ENCODE assay signal across 22 mouse cellular contexts in genomic region chr10:70140414-70140813, GRCm38 (mm10). TPM values are rescaled to one million over a fixed set of nuclear protein-coding genes. Genes with fewer than 3 reads are reported as not detected.
DNase-seq lines count a peak whose midpoint lies in the region; ATAC-seq lines count a peak whose summit lies in the region.
"Had no signal": no experiment of that assay in that cellular context is flagged by ENCODE, and none has a peak within 500 bp of the region (broad histone marks: within the 10 kb centered on the region; RNA-seq: fewer than 3 reads in every experiment).

No protein-coding gene starts in this region.

- peaks cover 3% of the 10 kb centered on the region; the same call in 1 of the 2 replicates for H3K9me3 ChIP-seq in hindbrain, embryonic 10.5 days
- H3K9me3 ChIP-seq in hindbrain, embryonic 12.5 days (replicated peaks) = no peaks in the 10 kb centered on the region
- H3K9me3 ChIP-seq in liver, embryonic 13.5 days (replicated peaks) = no peaks in the 10 kb centered on the region
- H3K9me3 ChIP-seq in forebrain, embryonic 12.5 days = no peaks in the 10 kb centered on the region
- H3K9me3 ChIP-seq: forebrain, embryonic 15.5 days; hindbrain, embryonic 13.5 days; kidney, embryonic 15.5 days; midbrain, embryonic 15.5 days had no signal

- no peak overlapping the region for H3K4me2 ChIP-seq in hindbrain, embryonic 12.5 days (replicated peaks)
- H3K4me2 ChIP-seq in liver, embryonic 13.5 days = peak overlapping the region; percentile 13; the same call in 1 of the 2 replicates
- no peak overlapping the region for H3K4me2 ChIP-seq in forebrain, embryonic 12.5 days
- H3K4me2 ChIP-seq: forebrain, embryonic 15.5 days; hindbrain, embryonic 13.5 days; kidney, embryonic 15.5 days; limb, embryonic 12.5 days; midbrain, embryonic 15.5 days had no signal

- H3K4me1 ChIP-seq in hindbrain, embryonic 10.5 days (replicated peaks) = peaks cover 27% of the 10 kb centered on the region
- H3K4me1 ChIP-seq in hindbrain, embryonic 12.5 days = peaks cover 23% of the 10 kb centered on the region
- peaks cover 42% of the 10 kb centered on the region for H3K4me1 ChIP-seq in liver, embryonic 13.5 days (replicated peaks)
- H3K4me1 ChIP-seq in forebrain, embryonic 12.5 days = peaks cover 25% of the 10 kb centered on the region
- H3K4me1 ChIP-seq: limb, embryonic 12.5 days had no signal

- H3K36me3 ChIP-seq in hindbrain, embryonic 10.5 days = peaks cover 35% of the 10 kb centered on the region
- H3K36me3 ChIP-seq in hindbrain, embryonic 12.5 days = peaks cover 14% of the 10 kb centered on the region
- H3K36me3 ChIP-seq in liver, embryonic 13.5 days = peaks cover 28% of the 10 kb centered on the region
- H3K36me3 ChIP-seq in forebrain, embryonic 12.5 days (replicated peaks) = peaks cover 18% of the 10 kb centered on the region

- ATAC-seq in hindbrain, embryonic 12.5 days (ENCODE audit: low FRiP score) = no peak
- ATAC-seq in erythroid progenitor cell, adult 5-6 weeks (replicated peaks; ENCODE audit: low FRiP score, poor library complexity, severe bottlenecking) = peak; percentile 78
- peak; percentile 90 for ATAC-seq in liver, embryonic 13.5 days (ENCODE audit: low read depth)
- ATAC-seq in megakaryocyte-erythroid progenitor cell, adult 5-6 weeks (replicated peaks; ENCODE audit: low FRiP score, low TSS enrichment, poor library complexity, severe bottlenecking) = peak; percentile 64
- ATAC-seq in forebrain, embryonic 12.5 days (ENCODE audit: low FRiP score) = no peak
- ATAC-seq: forebrain, embryonic 15.5 days; inflammation-experienced regulatory T-cells, adult 6 months; midbrain, embryonic 15.5 days had no signal

- DNase-seq in hindbrain, embryonic 10.5 days (ENCODE audit: low spot score) = no peak
- peak; percentile 58 for DNase-seq in liver, embryonic 13.5 days
- DNase-seq in lung, adult 18-20 months = no peak
- no peak for DNase-seq in right cerebral cortex, postnatal 25 days
- DNase-seq: adrenal gland, postnatal 36 days; B cell, adult 2 months; cerebellum, adult 8-10 months; gastrocnemius, postnatal 25 days; retina, postnatal 1 day; right cerebral cortex, postnatal 4 days; thymus, postnatal 14 days had no signal

- WGBS in hindbrain, embryonic 10.5 days = 94% methylated on average over 12 of the region's 12 CpGs
- 91% methylated on average over 12 of the region's 12 CpGs for WGBS in hindbrain, embryonic 12.5 days
- WGBS in liver, embryonic 13.5 days (ENCODE audit: insufficient replicate concordance) = 38% methylated on average over 12 of the region's 12 CpGs
- WGBS in forebrain, embryonic 12.5 days = 93% methylated on average over 12 of the region's 12 CpGs

- H3K27me3 ChIP-seq in hindbrain, embryonic 10.5 days (ENCODE audit: insufficient read depth, poor library complexity, severe bottlenecking) = no peaks in the 10 kb centered on the region
- H3K27me3 ChIP-seq in hindbrain, embryonic 12.5 days = no peaks in the 10 kb centered on the region
- no peaks in the 10 kb centered on the region for H3K27me3 ChIP-seq in liver, embryonic 13.5 days
- no peaks in the 10 kb centered on the region for H3K27me3 ChIP-seq in forebrain, embryonic 12.5 days
- H3K27me3 ChIP-seq: forebrain, embryonic 15.5 days; hindbrain, embryonic 13.5 days; kidney, embryonic 15.5 days; limb, embryonic 12.5 days; midbrain, embryonic 15.5 days had no signal

- H3K9ac ChIP-seq in hindbrain, embryonic 12.5 days = no peak overlapping the region
- no peak overlapping the region for H3K9ac ChIP-seq in liver, embryonic 13.5 days
- H3K9ac ChIP-seq in forebrain, embryonic 12.5 days = no peak overlapping the region
- H3K9ac ChIP-seq: forebrain, embryonic 15.5 days; hindbrain, embryonic 13.5 days; kidney, embryonic 15.5 days; limb, embryonic 12.5 days; midbrain, embryonic 15.5 days had no signal

- no peak overlapping the region for H3K4me3 ChIP-seq in hindbrain, embryonic 10.5 days
- no peak overlapping the region for H3K4me3 ChIP-seq in hindbrain, embryonic 12.5 days
- H3K4me3 ChIP-seq in liver, embryonic 13.5 days (replicated peaks) = no peak overlapping the region
- H3K4me3 ChIP-seq in forebrain, embryonic 12.5 days (replicated peaks) = no peak overlapping the region
- H3K4me3 ChIP-seq: erythroblast, embryonic 14.5 days; forebrain, embryonic 15.5 days; hindbrain, embryonic 13.5 days; kidney, embryonic 15.5 days; limb, embryonic 12.5 days; midbrain, embryonic 15.5 days had no signal

- peak overlapping the region; percentile 85 for H3K27ac ChIP-seq in hindbrain, embryonic 10.5 days
- no peak overlapping the region; the same call in 1 of the 2 replicates for H3K27ac ChIP-seq in hindbrain, embryonic 12.5 days
- peak overlapping the region; percentile 78 for H3K27ac ChIP-seq in liver, embryonic 13.5 days
- no peak overlapping the region for H3K27ac ChIP-seq in forebrain, embryonic 12.5 days
- H3K27ac ChIP-seq: forebrain, embryonic 15.5 days; kidney, embryonic 15.5 days; limb, embryonic 12.5 days; midbrain, embryonic 15.5 days had no signal

RNA-seq across cellular contexts. Expression of gene Ccdc6, which starts 43.5 kb away (rescaled TPM):
- polyA plus RNA-seq in hindbrain, embryonic 10.5 days (2016; fragmentation: Nextera tagmentation; extraction: Ambion mirVana) = 14.2 and 18.2 TPM in 2 replicates
- polyA plus RNA-seq in hindbrain, embryonic 12.5 days (2016; fragmentation: Nextera tagmentation; extraction: Ambion mirVana) = 17.0 and 18.9 TPM in 2 replicates
- total RNA-seq in erythroid progenitor cell, adult 5-6 weeks (2015; ENCODE audit: low replicate concordance) = 25.2 and 45.0 TPM in 2 replicates
- total RNA-seq in erythroid progenitor cell, adult 5-6 weeks (2017; ENCODE audit: low replicate concordance) = 46.6 and 61.2 TPM in 2 replicates
- polyA plus RNA-seq in liver, embryonic 13.5 days (2015; fragmentation: Nextera tagmentation; extraction: Ambion mirVana) = 8.9 and 9.8 TPM in 2 replicates
- total RNA-seq in megakaryocyte-erythroid progenitor cell, adult 5-6 weeks (2014; fragmentation: Nextera tagmentation) = 48.6 and 59.4 TPM in 2 replicates
- total RNA-seq in megakaryocyte-erythroid progenitor cell, adult 5-6 weeks (2017) = 22.7 and 29.6 TPM in 2 replicates
- polyA plus RNA-seq in forebrain, embryonic 12.5 days (2016; fragmentation: Nextera tagmentation; extraction: Ambion mirVana) = 15.9 TPM in 2 replicates

Comparison
In these comparisons a context has a peak if more than half of its experiments do, and no peak if none do; other contexts are left out.
1. H3K27ac ChIP-seq: peak in hindbrain, embryonic 10.5 days (single experiment) and liver, embryonic 13.5 days (single experiment); none in hindbrain, embryonic 12.5 days (single experiment) and forebrain, embryonic 12.5 days (single experiment).
2. ATAC-seq: peak in erythroid progenitor cell, adult 5-6 weeks (single experiment), liver, embryonic 13.5 days (single experiment) and megakaryocyte-erythroid progenitor cell, adult 5-6 weeks (single experiment); none in hindbrain, embryonic 12.5 days (single experiment) and forebrain, embryonic 12.5 days (single experiment).